Mouse (Mus musculus) heart, postnatal 25 days (tissue): Measurements from ENCODE around the gene Slc37a2. TPM values are rescaled to one million over a fixed set of nuclear protein-coding genes. Genes with fewer than 3 reads are reported as not detected.
"Not testable (repeated sequence)": the region's sequence is repeated elsewhere in the genome, so short reads cannot be mapped to it uniquely, and the experiment has no call there.

Experiments used
- DNase-seq: peaks from one replicate; pipeline ENCODE4 v3.0.0; 2022; ENCODE audit warnings: low spot score
- intact Hi-C: fragments of 180-260 bp; cut with DNase I; formaldehyde crosslinking; loops from one replicate; pipeline ENCODE4 v1.15.1; 2025
- total RNA-seq, 2 experiments: library from RNA; stranded (reverse); gene quantifications; 2 replicates each; pipeline ENCODE4 v1.2.3; 2021

Gene Slc37a2
- 1 to 10 TPM; 3.6 to 4.2 TPM for total RNA-seq

DNA sequence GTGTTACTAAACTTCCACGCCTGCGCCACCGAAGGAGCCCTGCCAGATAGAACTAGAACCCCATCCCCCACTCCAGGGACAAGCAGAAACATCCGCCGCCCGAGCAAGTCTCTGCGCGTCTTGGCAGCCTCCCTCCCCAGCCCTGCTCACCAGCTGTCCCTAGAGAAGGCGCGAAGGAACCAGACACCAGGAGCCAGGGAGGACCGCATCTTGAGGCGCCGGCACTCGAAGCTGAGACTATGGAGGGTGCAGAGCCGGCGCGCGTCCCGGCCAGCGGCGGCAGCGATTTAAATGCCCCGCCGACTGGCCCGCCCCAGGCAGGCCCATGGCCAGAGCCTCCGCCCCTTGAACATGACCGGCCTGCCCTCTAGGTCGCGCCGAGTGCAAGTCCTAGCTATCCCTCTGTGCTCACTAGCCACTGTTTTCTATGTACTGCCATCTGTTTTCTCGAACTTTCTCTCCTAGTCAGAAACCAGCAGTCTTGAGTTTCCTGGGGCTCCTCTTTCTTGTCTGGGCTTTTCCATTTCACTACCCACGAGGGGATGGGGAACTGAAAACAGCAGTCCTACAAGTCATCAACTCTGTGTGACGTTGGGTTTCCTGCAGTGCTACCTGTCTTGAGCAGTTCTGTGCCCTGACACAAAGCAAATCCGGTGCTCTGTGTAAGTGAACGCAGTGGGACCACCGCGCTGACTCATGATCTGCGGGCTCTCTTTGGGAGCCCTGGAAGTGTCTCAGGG lies at the start of gene Slc37a2:
Slc37a2 (minus strand) TSS at position 590 of the 740 bp plus-strand sequence.
- peak; percentile 33 for DNase-seq
- intact Hi-C loops = loop anchor here (5.0 kb wide), 1 partner anchor 72 kb away; no protein-coding TSS in a partner anchor

DNA sequence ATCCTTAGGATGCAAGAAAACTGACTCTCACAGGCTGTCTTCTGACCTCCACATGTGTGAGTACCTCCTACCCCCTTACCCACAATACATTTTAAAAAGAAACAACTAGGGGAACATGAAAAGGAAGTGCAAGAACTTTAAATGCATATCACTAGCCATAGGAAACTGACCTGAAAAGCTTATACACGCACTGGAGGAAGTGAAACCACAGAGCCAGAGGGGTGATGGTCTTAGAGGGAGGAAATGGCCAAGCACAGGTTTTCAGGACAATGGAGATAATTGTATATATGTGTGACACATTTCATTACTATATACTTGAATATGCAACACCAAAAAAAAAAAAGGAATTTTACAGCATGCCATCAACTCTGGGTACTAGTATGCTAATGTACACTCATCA lies 46.2 kb upstream of the Slc37a2 start:
- DNase-seq = no peak
- intact Hi-C loops = no loop called here

GRCm38 (mm10) chr9:37300501-37300900 lies 45.0 kb upstream of the Slc37a2 start:
- intact Hi-C loops, DNase-seq: not testable (repeated sequence)

DNA sequence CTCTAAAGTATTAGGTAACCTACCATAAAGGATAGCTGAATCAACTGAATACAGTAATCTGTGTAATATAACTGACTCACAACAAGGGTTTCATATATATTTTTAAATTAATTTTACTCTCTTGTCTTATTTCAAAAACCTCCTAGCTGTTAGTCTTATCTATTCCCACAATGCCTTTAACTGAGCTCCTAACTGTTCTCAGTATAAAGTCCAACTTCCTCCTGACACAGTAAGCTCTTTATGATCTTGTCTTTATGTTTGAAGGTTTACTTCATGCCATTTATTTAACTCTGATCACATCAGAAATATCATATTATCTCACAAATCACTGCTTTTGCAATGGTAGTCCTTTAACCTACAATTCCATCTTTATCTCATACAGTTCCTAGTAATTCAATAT lies 40.0 kb upstream of the Slc37a2 start:
- no peak for DNase-seq
- intact Hi-C loops = no loop called here

DNA sequence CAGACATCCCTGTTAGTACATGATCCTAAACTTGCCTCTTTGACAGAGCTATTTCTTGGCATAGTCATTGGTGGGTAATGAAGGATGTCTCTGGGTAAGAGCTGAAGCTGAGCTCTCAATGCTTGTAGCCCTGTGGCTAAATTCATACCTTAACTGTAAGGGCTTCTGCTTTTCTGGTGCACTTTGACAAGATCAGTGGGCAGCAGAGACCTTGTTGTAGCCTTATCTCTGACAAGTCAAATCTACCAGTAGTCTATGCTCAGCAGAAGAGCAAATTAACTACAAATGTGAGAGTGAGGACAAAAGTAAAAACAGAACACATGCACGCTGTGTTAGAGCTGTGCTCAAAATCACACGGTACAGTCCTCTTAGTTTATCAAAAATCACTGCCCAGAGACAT lies 11.1 kb upstream of the Slc37a2 start:
- intact Hi-C loops = no loop called here
- DNase-seq = no peak

DNA sequence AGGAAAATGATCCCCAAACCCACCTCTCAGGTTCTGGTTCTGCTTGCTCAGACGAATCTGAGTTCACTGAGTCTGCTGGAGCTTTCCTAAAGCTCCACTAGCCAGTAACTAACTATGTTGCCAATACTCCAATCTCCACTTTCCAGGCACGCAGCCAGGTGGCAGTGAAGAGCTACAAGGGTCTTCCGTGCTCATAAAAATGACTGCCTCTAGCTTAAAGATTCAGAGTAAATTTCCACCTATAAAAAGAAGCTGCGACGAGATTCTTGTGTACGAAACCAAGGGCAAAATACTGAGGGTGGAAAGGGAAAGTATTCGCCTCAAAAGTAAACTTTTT lies 319 bp upstream of the Slc37a2 start:
- DNase-seq = no peak
- intact Hi-C loops = loop anchor here (5.0 kb wide), 1 partner anchor 71 kb away; no protein-coding TSS in a partner anchor

DNA sequence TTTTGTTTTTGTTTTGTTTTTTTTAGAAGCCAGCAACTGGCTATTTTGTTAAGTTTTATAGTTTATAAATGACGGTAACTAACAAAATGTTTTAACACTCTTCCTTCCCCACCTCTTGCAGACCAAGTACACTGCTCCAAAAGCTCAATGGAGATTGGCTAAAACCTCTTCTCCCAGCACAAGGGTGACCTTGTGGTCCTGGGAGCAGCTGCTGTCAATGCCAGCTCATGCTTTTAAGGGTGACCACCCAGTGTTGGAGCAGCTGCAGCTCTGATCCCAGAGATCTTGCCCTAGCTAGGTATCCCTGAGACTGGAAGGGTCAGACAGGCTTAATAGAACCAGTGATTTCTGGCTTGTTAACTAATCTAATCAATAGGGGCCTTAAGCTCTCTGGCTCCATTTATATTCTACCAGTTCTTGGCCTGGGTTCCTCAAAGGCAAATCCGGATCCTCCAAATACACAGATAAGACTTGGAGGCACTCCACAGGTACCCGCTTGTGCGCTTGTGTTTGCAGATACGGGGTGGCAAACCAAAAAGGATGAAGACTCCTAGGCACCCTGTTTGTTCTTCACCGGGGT lies 917 bp downstream of the Slc37a2 start:
- no peak for DNase-seq
- intact Hi-C loops = loop anchor here (5.0 kb wide), 1 partner anchor 73 kb away; no protein-coding TSS in a partner anchor

DNA sequence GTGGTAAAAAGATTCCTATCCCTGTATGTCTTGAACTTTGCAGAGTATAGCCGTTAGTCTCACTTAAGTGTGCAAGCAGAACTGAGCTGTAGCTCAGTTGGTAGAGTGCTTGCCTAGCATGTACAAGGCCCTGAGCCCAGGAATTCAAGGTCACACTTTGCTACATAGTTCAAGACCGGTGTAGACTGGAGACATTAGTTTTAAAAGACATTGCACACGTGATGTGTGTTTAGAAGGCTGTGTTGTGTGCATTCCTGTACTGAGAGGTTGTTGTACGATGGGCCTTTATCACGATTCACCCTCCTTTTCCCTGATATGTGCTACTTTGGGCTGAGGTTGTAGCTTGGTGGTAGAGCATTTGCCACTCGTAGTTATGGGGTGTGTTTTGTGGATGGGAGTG lies 4.9 kb downstream of the Slc37a2 start:
- no peak for DNase-seq
- intact Hi-C loops = no loop called here

GRCm38 (mm10) chr9:37249976-37250375 lies 5.6 kb downstream of the Slc37a2 start:
- DNase-seq = no peak
- intact Hi-C loops = no loop called here

- intact Hi-C loops = no loop called here
- no peak for DNase-seq
These were observed 7.1 kb downstream of the Slc37a2 start for GRCm38 (mm10) chr9:37248381-37248906.

- no peak for DNase-seq
- intact Hi-C loops = no loop called here
These were observed 8.1 kb downstream of the Slc37a2 start for GRCm38 (mm10) chr9:37247429-37247828.

- intact Hi-C loops = no loop called here
- DNase-seq = no peak
These were observed 9.7 kb downstream of the Slc37a2 start for GRCm38 (mm10) chr9:37245810-37246209.

DNA sequence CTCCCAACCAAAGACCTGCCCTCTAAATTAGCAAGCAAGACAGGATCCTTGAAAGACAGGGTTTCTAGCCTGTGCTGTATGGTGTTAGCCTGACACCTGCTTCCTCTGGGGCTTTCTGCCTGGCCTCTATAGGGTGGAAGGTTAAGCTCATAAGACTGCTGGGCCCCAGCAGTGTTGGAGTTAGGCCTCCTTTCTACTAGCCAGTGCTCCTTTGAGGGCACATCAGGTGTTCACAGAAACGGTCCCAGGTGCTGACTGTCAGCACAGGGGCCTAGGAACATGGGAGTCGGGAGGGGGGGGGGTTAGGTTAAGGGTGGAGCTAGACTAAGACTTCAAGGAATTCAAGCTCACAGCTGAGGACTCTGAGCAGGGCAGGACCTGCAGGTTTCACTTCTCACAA lies 10.1 kb downstream of the Slc37a2 start:
- DNase-seq = no peak

DNA sequence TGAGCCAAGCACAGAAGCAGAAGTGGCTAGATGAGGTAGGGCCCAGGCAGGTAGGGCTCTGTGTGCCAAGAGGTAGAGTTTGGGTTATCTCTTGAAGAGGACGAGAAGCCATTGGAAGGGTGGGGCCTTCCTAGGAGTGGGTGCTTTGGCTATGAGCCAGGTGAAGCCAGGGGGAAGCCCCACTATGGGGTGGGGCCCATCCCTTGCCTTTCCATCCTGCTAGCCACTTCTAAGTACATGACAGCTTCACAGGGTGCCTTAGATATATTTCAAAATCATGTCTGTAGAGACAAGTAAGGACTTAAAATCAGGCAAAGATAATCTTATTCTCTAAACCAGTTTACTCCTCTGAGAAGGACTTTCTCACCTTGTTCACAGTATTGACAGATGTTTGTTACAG lies 10.9 kb downstream of the Slc37a2 start:
- intact Hi-C loops = no loop called here
- DNase-seq = no peak

More for the DNA sequence above, 10.1 kb downstream of the Slc37a2 start:
- intact Hi-C loops = no loop called here

GRCm38 (mm10) chr9:37242764-37243163 lies 12.8 kb downstream of the Slc37a2 start:
- DNase-seq = no peak
- intact Hi-C loops = no loop called here

- DNase-seq = no peak
These were observed 19.4 kb downstream of the Slc37a2 start for GRCm38 (mm10) chr9:37235951-37236737.

DNA sequence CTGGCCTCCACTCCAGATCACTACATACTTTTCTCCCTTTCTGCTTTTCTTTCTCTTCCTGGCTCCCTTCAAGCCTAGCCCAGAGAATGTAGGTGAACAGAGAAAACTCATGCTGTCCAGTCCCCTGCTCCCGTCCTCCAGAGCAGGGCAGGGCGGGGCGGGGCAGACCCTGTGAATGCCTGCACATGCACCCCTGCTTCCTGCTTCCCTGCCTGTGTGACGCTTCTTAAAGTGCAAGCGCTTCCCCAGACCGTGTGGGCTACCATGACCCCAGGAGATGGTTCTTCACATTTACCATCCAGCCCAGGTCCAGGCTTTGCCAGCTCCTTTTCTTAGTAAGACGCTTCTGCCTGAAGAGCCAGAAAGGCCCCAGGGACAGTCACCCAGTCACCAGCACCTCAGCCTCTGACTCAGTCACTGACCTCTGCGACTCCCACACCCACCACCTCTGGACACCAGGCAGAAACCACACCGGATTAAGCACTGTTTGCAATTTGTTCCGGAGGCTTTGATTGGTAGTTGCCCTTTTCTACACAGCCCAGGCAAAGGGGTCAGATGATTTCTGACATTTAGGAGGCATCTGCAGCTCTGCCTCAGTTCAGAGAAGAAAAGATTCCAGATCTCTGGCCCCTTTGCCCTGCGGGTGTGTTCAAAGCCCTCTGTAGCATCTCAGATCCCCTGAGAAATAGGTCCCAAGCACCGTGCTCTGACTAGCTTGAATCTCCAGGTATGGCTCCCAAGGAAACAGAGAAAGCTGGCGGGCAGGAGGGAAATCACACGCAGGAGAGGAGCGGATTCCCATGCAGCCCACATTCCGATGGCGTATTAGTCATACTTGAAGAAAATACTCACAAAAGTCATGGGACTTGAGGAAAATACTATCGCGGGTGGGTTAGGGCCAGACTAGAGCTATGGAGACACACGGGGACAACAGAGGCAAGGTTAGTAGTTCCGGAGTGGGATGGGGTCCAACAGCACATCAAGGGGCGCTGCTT lies 23.0 kb downstream of the Slc37a2 start:
- no peak for DNase-seq
- intact Hi-C loops = no loop called here

More at GRCm38 (mm10) chr9:37235951-37236737, 19.4 kb downstream of the Slc37a2 start:
- intact Hi-C loops = no loop called here

DNA sequence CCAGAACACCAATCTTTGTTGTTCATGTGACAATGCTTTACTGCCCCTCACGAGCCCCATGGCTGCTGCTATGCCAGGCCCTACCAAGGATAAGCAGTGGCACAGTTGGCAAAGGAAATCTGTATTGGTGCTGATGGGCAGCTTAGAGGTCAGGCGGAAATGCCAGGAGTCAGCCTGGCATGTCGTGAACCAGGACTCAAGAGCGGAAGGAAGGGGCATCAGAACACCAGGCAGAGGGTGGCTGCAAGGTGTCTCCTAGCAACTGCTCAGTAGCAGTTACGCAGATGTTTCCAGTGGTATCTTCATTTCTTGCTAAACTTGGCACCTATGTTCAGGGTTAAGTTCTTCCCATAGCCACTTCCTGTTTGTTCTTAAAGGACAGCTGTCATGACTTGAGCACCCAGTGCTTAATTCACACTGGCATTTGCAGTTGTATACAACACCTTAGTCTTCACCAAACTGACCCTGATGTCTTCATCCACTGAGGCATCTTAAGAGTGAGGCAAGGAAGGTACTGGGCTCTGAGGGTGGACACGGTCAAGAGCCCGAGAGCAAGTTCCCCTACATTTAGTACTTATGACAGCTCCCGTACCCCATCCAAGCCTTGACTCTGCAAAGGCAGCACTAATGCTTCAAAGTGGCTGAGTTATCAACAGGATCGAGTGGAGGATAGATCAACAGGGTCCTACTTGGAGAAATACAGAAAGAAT lies 24.9 kb downstream of the Slc37a2 start:
- no peak for DNase-seq
- intact Hi-C loops = loop anchor here (1.0 to 2.0 kb wide), 4 partner anchors 53 to 336 kb away; no protein-coding TSS in a partner anchor
